Mouse (Mus musculus) ES-E14 (cell line): ENCODE results near the gene Adamts14.

Experiments
- CHD2 ChIP-seq: IDR thresholded peaks from 2 replicates; pipeline ENCODE4 v1.6.1; 2014; ENCODE audit warnings: mild to moderate bottlenecking, low read depth, low read length, inconsistent platforms
- HCFC1 ChIP-seq: IDR thresholded peaks from 2 replicates; pipeline ENCODE4 v1.6.1; 2012; ENCODE audit warnings: low read length, inconsistent platforms, borderline replicate concordance; ENCODE audit not compliant: insufficient read depth
- MAFK ChIP-seq: IDR thresholded peaks from 2 replicates; pipeline ENCODE4 v1.6.1; 2014; ENCODE audit warnings: mild to moderate bottlenecking, low read depth, low read length, inconsistent platforms; ENCODE audit not compliant: insufficient read depth
- ZC3H11A ChIP-seq: IDR thresholded peaks from 2 replicates; pipeline ENCODE4 v1.6.1; 2012; ENCODE audit warnings: low read depth, mild to moderate bottlenecking, inconsistent platforms, low read length, borderline replicate concordance
- ZNF384 ChIP-seq: IDR thresholded peaks from 2 replicates; pipeline ENCODE4 v1.6.1; 2012; ENCODE audit warnings: low read depth, low read length, inconsistent platforms

DNA sequence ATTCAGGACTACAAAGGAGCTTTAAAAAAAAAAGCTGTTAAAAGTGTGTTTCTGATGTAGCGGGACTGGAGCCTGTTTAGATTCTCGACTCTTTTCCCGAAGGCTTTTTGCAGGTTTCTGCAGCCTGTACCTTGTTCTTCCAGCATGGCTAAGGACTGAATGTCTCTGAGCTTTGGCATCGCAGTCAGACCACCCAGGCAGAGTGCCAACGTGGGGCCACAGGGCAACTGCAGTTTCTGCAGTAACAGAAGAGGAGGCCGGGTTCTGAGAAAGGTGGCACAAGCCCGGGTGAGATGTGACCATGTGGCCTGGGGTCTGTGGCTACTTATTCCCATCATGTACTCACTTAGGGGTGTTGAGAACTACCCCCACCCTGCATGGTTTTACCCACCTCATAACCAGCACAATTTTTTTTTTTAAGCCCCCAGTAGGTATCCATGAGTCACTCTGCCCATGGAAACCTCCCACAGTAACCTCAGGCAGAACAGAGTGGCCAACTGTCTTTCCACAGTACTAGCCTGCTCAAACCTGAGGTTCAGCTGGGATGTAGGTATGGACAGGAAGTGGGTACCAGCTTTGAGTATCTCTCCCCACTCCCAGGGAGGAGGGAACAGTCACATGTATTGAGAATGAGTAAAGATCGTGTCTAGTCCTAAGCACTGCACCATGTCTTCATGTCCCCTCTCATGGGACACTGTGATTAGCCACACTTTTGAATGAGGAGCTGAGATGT lies 23.6 kb upstream of the Adamts14 start:
- TF ChIP-seq ZC3H11A (no peak), ZNF384 (no peak), CHD2 (no peak), MAFK (no peak), HCFC1 (no peak)
